Mouse (Mus musculus) forebrain, embryonic 16.5 days (tissue): Measurements from ENCODE around the gene Hacl1. TPM values are rescaled to one million over a fixed set of nuclear protein-coding genes. Genes with fewer than 3 reads are reported as not detected.

Experiments
- ATAC-seq: fragments of 200-750 bp; cut with Nextera tagmentation; 2 replicates; pipeline ENCODE4 v1.8.0; 2017; ENCODE audit warnings: mild to moderate bottlenecking, moderate library complexity
- H3K27ac ChIP-seq: fragments of 300-500 bp; sonication (generic); 2 replicates; pipeline ENCODE4 v1.5.1; 2014; ENCODE audit warnings: low read length, control low read depth
- H3K27me3 ChIP-seq: fragments of 300-500 bp; sonication (generic); replicated peaks from 2 replicates; pipeline ENCODE4 v1.6.1; 2014; ENCODE audit warnings: low read length; ENCODE audit not compliant: control insufficient read depth, insufficient read depth
- H3K36me3 ChIP-seq: fragments of 300-500 bp; sonication (generic); 2 replicates; pipeline ENCODE4 v1.6.1; 2014; ENCODE audit not compliant: control insufficient read depth, insufficient read depth
- H3K4me1 ChIP-seq: fragments of 300-500 bp; sonication (generic); replicated peaks from 2 replicates; pipeline ENCODE4 v1.6.1; 2014; ENCODE audit warnings: low read length; ENCODE audit not compliant: control insufficient read depth, insufficient read depth
- H3K4me2 ChIP-seq: fragments of 300-500 bp; sonication (generic); 2 replicates; pipeline ENCODE4 v1.6.1; 2014; ENCODE audit warnings: mild to moderate bottlenecking, low read length, control low read depth
- H3K4me3 ChIP-seq: fragments of 300-500 bp; sonication (generic); replicated peaks from 2 replicates; pipeline ENCODE4 v1.5.1; 2014; ENCODE audit warnings: mild to moderate bottlenecking, low read length, control low read depth
- H3K9ac ChIP-seq: fragments of 300-500 bp; sonication (generic); replicated peaks from 2 replicates; pipeline ENCODE4 v1.6.1; 2014; ENCODE audit warnings: low read depth, low read length, control low read depth
- H3K9me3 ChIP-seq: fragments of 300-500 bp; sonication (generic); 2 replicates; pipeline ENCODE4 v1.6.1; 2016; ENCODE audit warnings: low read length; ENCODE audit not compliant: control insufficient read depth
- WGBS: fragments of 180-500 bp; shearing (Covaris S2); extraction: QIAGEN DNeasy Blood & Tissue Kit; methylation state at CpG from one replicate; pipeline ENCODE4 v1.1.7; 2014; 5-methylcytosine and 5-hydroxymethylcytosine counted together
- polyA plus RNA-seq: library from polyadenylated mRNA; unstranded; fragments of >200 nt; fragmentation: Nextera tagmentation; extraction: Ambion mirVana; gene quantifications from 2 replicates; pipeline ENCODE4 v1.2.1, GENCODE M21; 2015

Hacl1 gene
- polyA plus RNA-seq, 1 experiment from 2014 or later = 6.9 TPM

GRCm38 (mm10) chr14:31593036-31593435, 48.0 kb downstream of the Hacl1 start:
- Histone ChIP-seq H3K27ac (no peak overlapping the region), H3K9ac (no peak overlapping the region), H3K4me3 (no peak overlapping the region), H3K27me3 (no peaks in the 10 kb centered on the region), H3K4me2 (no peak overlapping the region), H3K9me3 (no peaks in the 10 kb centered on the region), H3K36me3 (no peaks in the 10 kb centered on the region), H3K4me1 (no peaks in the 10 kb centered on the region)
- WGBS = 86% methylated on average over 2 of the region's 2 CpGs
- ATAC-seq = no peak

GRCm38 (mm10) chr14:31591243-31591642, 49.8 kb downstream of the Hacl1 start, which contains the start of gene Colq:
Colq (minus strand) TSS chr14:31591343.
- H3K9me3 ChIP-seq = no peaks in the 10 kb centered on the region
- WGBS = 88% methylated on average over 3 of the region's 3 CpGs
- H3K27ac ChIP-seq = no peak within 1 kb of the TSS
- H3K9ac ChIP-seq = no peak within 1 kb of the TSS
- H3K4me1 ChIP-seq = no peaks in the 10 kb centered on the region
- no peak for ATAC-seq
- no peaks in the 10 kb centered on the region for H3K36me3 ChIP-seq
- no peaks in the 10 kb centered on the region for H3K27me3 ChIP-seq
- no peak within 1 kb of the TSS for H3K4me3 ChIP-seq
- no peak within 1 kb of the TSS for H3K4me2 ChIP-seq

GRCm38 (mm10) chr14:31586451-31586850, 54.6 kb downstream of the Hacl1 start:
- no peak overlapping the region for H3K4me2 ChIP-seq
- no peaks in the 10 kb centered on the region for H3K9me3 ChIP-seq
- no peak overlapping the region for H3K9ac ChIP-seq
- H3K4me3 ChIP-seq = no peak overlapping the region
- WGBS = 91% methylated on average over 8 of the region's 8 CpGs
- H3K27me3 ChIP-seq = no peaks in the 10 kb centered on the region
- no peaks in the 10 kb centered on the region for H3K36me3 ChIP-seq
- H3K4me1 ChIP-seq = no peaks in the 10 kb centered on the region
- no peak overlapping the region for H3K27ac ChIP-seq
- ATAC-seq = no peak

- Histone ChIP-seq H3K36me3 (no peaks in the 10 kb centered on the region), H3K9me3 (no peaks in the 10 kb centered on the region), H3K4me2 (no peak overlapping the region), H3K9ac (no peak overlapping the region), H3K27me3 (no peaks in the 10 kb centered on the region), H3K4me3 (no peak overlapping the region), H3K27ac (no peak overlapping the region), H3K4me1 (no peaks in the 10 kb centered on the region)
- no peak for ATAC-seq
- WGBS = 93% methylated on average over 8 of the region's 9 CpGs
Observed at GRCm38 (mm10) chr14:31583082-31583481, 58.0 kb downstream of the Hacl1 start.

- Histone ChIP-seq H3K9ac (no peak overlapping the region), H3K27me3 (no peaks in the 10 kb centered on the region), H3K27ac (no peak overlapping the region), H3K4me2 (no peak overlapping the region), H3K36me3 (no peaks in the 10 kb centered on the region), H3K4me1 (no peaks in the 10 kb centered on the region), H3K4me3 (no peak overlapping the region), H3K9me3 (no peaks in the 10 kb centered on the region)
- WGBS = 67% methylated on average over 9 of the region's 9 CpGs
- ATAC-seq = no peak
Observed at GRCm38 (mm10) chr14:31577966-31578735, 62.9 kb downstream of the Hacl1 start.

- Histone ChIP-seq H3K4me2 (no peak overlapping the region), H3K4me3 (no peak overlapping the region), H3K9me3 (no peaks in the 10 kb centered on the region), H3K36me3 (no peaks in the 10 kb centered on the region), H3K4me1 (no peaks in the 10 kb centered on the region), H3K27ac (no peak overlapping the region), H3K27me3 (no peaks in the 10 kb centered on the region), H3K9ac (no peak overlapping the region)
- no peak for ATAC-seq
- WGBS = 66% methylated on average over 10 of the region's 10 CpGs
Observed at GRCm38 (mm10) chr14:31576846-31577697, 64.0 kb downstream of the Hacl1 start.

GRCm38 (mm10) chr14:31575866-31576265, 65.2 kb downstream of the Hacl1 start:
- Histone ChIP-seq H3K36me3 (no peaks in the 10 kb centered on the region), H3K27me3 (no peaks in the 10 kb centered on the region), H3K27ac (no peak overlapping the region), H3K4me1 (no peaks in the 10 kb centered on the region), H3K9me3 (no peaks in the 10 kb centered on the region), H3K4me3 (no peak overlapping the region), H3K4me2 (no peak overlapping the region), H3K9ac (no peak overlapping the region)
- WGBS = 85% methylated on average over 9 of the region's 9 CpGs
- no peak for ATAC-seq

- H3K4me2 ChIP-seq = no peak overlapping the region
- H3K27ac ChIP-seq = no peak overlapping the region
- no peaks in the 10 kb centered on the region for H3K4me1 ChIP-seq
- no peak for ATAC-seq
- no peaks in the 10 kb centered on the region for H3K36me3 ChIP-seq
- no peak overlapping the region for H3K9ac ChIP-seq
- WGBS = 93% methylated on average over 18 of the region's 18 CpGs
- no peaks in the 10 kb centered on the region for H3K9me3 ChIP-seq
- no peaks in the 10 kb centered on the region for H3K27me3 ChIP-seq
- H3K4me3 ChIP-seq = no peak overlapping the region
Observed at GRCm38 (mm10) chr14:31574903-31575665, 66.0 kb downstream of the Hacl1 start.
